Mouse (Mus musculus) kidney, postnatal 10 days (tissue): Measurements from ENCODE around the gene Usp19.

Source experiments
- DNase-seq: peaks from one replicate; pipeline ENCODE4 v3.0.0; 2021; ENCODE audit warnings: mixed read lengths

The Usp19 gene

DNA sequence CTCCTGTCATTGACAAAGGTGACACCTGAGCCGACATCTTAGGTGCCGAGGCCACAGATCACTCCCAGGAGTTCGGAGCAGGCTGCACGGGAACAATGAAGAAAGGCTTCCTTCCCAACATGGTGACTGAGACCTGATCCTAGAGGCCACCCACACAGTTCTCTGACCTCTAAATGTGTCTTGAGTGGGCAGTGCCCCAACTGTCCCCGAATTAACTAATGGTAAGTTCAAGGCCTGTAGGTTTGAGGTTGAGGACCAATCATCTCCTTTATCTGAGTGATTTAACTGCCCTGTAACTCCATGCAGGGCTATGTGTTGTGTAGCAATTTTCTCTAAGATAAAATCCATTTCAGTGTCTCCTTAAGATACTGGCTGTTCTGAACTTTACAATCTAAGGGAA lies 21.0 kb upstream of the Usp19 start:
- no peak for DNase-seq

DNA sequence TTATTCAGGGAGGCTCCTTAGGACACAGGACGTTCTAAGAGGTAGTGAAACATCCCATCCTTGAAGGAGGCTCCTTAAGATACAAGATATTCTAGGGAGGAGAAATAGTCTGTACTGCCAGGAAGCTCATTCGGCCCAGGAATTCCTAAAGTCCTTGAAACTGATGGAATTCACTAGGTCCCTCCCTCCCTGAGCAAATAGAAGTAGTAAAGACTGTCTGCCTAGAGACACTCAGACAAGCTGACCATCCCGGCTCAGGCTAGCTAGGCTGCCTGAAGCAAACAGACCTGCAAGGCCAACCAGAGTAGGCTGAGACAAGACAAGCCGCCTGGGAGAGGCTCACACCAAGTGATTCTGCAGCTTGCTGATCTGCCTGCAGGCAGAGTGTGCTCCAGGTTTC lies 20.6 kb upstream of the Usp19 start:
- no peak for DNase-seq

DNA sequence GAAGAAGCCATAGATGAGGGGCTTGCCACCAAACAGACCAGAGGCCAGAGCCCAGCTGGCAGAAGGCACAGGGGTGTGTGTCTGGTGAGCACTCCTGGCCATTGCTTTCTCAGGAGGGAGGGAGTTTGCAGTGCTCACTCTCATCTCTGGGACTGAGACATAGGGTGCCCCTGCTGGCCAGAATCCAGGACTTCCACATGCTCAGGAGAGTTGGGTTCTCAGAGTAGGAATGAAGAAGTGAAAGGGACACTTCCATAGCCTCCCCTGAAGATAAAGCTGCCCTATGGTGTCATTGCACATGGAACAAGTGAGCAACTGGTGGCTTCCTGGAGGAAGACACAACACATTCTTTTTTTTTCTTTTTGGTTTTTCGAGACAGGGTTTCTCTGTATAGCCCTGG lies 15.9 kb upstream of the Usp19 start:
- no peak for DNase-seq

DNA sequence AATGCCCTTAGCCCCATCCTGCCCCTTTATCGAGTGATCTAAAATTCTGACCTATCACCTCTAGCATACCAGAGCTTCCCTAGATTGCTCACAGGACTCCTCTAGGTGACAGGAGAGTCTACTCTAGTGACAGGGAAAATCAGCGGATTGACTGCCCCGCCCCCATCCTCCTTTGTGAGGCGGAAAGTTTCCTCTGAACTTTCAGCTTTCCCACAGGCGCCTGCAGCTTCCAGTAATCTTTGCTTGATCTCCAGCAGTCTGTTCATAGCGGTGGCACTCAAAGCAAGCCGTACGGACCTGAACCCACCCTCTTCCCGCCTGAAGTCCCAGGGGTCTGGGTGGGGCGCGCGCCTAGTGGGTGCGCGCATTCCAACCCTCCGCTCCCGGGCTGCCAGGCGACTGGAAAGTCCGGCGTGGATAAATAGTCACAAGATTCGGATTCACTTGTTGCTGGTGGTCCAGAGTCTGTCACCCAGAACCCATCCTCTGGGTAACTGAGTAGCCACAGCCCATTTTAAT lies 11.7 kb upstream of the Usp19 start:
- DNase-seq: peak; percentile 92

DNA sequence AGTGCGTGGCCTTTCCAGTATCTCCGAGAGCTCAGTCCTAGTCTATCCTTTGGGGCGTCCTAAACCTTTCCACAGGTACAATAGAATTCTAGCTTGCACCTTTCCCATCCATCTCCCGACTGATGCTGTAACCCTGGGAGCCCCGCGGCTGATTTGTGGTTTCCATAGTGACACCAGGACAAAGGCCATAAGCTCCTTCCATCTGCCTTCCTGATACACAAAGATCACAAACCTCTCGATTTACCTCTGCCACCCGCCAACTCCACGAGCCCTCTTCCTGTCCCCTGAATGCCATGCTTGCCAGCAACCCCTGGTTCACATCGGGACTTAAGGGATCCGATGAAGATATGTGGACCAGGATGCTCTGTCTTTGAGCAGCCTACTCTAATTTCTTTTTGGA lies 11.2 kb upstream of the Usp19 start:
- DNase-seq: no peak

DNA sequence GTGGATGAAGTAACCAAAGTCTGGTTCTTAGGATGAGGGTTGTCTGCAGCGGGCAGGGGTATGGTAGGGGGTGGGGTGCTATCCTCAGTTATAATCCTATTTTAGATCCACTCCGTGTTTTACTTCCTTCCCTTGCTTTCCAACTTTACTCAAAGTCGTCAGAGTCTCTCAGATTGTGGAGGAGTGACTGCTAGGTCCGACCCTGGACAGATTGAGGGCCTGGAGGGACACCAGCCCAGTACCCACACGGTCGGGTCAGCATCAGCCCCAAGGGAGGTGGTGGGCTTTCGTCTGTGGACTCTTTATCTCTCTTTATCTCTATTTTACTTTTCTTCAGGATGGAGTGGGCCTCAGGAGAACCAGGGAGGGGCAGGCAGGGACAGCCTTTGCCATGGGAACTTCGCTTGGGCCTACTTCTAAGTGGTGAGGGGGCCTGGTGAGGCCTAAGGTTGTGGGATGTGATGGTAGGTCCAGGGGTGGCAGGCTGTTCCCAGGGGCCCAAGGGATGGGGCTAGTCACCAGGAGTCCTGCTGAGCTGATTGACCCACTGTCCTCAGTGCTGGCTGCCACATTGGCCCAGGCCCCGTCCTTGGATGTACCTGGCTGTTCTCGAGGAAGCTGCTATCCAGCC lies 10.6 kb upstream of the Usp19 start, which contains the start of gene Lamb2:
Gene Lamb2, plus strand, starts transcription at position 16 of the 631 bp plus-strand sequence.
- peak; percentile 63 for DNase-seq

DNA sequence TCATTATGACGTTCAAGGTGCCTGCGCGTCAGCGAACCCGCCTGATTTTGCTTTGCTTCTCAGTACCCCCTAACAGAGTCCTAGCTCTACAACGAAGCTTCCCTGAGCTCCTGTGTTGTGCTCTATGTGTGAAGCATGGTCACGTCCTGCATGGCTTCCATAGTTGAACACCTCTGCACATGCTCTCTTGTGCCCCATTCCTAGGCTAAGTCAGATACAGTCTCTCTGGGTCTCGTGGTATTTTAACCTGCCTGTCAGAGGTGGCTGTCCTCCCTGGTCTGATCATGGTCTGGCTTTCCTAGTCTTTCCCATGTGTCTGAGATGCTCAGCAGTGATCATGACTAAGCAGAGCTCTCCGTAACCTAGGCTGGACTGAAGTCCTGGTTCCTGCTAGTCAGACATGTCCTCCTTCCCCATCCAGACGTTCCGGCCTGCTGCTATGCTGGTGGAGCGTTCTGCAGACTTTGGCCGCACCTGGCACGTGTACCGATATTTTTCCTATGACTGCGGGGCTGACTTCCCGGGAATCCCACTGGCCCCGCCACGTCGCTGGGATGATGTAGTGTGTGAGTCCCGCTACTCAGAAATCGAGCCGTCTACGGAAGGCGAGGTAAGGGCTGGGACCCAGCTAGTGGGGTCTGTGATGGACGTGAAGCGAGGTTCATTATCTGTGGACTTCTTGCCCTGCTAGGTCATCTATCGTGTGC lies 9.4 kb upstream of the Usp19 start:
- DNase-seq: no peak

DNA sequence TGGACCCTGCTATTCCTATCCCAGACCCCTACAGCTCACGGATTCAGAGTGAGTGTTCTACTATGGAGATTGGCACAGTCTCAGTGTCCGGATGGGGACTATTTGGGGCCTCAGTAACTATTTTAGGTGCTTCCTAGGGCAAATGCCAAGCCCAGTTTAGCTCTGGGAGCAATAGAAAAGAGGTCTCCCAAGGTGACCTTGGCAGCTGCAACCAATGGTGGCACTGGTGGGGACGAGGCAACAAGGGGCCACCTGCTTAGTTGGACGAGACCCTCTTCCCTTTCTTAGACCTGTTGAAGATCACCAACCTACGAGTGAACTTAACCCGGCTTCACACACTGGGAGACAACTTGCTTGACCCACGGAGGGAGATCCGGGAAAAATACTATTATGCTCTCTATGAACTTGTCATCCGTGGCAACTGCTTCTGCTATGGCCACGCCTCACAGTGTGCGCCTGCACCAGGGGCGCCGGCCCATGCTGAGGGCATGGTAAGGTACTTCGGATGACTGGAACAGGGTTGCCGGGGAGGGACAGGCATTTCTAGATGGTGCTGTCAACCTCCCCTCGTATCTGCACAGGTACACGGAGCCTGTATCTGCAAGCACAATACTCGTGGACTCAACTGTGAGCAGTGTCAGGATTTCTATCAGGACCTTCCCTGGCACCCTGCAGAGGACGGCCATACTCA lies 8.7 kb upstream of the Usp19 start:
- no peak for DNase-seq

DNA sequence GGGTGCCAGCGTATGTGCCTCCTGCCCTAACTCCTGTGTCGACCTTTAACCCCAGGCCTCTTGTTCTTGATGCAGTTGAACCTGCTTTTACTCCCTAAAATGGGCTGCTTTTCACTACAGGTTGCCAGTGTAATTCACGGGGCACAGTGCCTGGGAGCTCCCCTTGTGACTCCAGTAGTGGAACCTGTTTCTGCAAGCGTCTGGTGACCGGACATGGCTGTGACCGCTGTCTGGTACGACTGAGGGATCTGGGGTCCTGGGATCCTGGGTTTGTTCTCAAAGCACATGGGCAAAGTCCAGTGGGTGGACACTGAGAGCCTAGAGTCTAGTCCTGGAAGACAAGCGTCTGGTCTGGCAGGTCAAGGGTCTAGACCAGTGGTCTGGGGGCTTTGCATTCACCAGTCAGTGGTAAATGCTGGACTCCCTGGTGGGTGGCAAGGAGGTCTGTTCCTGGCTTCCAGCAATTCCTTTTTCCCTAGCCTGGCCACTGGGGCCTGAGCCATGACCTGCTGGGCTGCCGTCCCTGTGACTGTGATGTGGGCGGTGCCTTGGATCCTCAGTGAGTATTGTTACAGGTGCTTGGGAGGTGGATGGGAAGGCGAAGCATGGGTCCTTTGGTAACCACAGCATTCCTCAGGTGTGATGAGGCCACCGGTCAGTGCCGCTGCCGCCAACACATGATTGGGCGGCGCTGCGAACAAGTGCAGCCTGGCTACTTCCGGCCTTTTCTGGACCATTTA lies 7.2 kb upstream of the Usp19 start:
- no peak for DNase-seq

DNA sequence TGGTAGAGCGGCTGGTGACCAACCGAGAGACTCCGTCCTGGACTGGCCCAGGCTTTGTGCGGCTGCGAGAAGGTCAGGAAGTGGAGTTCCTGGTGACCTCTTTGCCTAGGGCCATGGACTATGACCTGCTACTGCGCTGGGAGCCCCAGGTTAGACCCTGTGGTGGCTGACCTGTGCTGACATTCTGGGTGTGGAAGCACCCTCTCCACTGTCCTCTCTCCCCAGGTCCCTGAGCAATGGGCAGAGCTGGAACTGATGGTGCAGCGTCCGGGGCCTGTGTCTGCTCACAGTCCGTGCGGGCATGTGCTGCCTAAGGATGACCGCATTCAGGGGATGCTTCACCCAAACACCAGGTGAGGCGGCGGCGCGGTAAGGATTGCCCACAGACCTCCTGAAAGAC lies 6.4 kb upstream of the Usp19 start:
- DNase-seq: no peak

DNA sequence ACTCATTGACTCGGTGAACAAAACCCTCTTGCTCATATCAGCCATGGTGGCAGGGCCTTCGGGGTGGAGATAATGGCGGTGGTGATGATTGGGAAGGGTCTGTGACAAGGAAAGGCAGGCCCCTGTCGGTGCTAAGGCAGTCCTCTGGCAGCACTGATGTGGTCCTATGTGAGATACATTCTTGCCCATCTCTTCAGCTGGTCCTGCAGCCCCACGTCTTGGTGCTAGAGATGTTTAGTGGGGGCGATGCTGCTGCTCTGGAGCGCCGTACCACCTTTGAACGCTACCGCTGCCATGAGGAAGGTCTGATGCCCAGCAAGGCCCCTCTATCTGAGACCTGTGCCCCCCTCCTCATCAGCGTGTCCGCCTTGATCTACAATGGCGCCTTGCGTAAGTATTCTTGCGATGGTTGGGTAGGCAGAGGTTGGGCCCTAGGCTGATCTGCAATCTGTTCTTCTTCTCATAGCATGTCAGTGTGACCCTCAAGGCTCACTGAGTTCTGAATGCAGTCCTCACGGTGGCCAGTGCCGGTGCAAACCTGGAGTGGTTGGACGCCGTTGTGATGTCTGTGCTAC lies 5.0 kb upstream of the Usp19 start:
- no peak for DNase-seq

DNA sequence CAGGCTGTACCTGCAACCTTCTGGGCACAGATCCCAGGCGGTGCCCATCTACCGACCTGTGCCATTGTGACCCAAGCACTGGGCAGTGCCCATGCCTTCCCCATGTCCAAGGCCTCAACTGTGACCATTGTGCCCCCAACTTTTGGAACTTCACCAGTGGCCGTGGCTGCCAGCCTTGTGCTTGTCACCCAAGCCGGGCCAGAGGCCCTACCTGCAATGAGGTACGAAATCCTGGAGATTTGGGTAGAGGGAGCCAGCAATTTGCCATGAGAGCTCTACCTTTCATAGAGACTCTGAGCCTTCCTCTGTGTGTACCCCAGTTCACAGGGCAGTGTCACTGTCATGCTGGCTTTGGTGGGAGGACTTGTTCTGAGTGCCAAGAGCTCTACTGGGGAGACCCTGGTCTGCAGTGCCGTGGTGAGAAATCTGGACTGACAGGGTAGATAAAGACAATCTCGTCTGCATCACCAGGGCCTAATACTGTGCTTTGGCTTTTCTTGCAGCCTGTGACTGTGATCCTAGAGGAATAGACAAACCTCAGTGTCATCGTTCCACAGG lies 3.4 kb upstream of the Usp19 start:
- DNase-seq: no peak

DNA sequence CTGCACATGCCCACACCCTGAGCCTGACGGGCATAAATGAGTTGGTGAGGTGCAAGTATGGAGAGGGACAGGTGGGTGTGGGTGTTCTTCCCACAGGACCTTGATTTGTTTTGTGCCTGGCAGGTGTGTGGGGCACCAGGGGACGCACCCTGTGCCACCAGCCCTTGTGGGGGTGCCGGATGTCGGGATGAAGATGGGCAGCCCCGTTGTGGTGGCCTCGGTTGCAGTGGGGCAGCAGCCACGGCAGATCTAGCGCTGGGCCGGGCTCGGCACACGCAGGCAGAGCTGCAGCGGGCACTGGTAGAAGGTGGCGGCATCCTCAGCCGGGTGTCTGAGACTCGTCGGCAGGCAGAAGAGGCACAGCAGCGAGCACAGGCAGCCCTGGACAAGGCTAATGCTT lies 2.0 kb upstream of the Usp19 start:
- DNase-seq: no peak

DNA sequence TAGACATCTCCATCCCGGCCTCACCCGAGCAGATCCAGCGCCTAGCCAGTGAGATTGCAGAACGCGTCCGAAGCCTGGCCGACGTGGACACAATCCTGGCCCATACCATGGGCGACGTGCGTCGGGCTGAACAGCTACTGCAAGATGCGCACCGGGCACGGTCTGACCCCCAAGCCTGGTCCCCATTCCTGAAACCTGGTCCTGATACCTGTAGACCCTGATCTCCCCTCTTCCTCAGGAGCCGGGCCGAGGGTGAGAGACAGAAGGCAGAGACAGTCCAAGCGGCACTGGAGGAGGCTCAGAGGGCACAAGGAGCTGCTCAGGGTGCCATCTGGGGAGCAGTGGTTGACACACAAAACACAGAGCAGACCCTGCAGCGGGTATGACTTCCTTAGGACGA lies 1.2 kb upstream of the Usp19 start:
- DNase-seq: no peak

DNA sequence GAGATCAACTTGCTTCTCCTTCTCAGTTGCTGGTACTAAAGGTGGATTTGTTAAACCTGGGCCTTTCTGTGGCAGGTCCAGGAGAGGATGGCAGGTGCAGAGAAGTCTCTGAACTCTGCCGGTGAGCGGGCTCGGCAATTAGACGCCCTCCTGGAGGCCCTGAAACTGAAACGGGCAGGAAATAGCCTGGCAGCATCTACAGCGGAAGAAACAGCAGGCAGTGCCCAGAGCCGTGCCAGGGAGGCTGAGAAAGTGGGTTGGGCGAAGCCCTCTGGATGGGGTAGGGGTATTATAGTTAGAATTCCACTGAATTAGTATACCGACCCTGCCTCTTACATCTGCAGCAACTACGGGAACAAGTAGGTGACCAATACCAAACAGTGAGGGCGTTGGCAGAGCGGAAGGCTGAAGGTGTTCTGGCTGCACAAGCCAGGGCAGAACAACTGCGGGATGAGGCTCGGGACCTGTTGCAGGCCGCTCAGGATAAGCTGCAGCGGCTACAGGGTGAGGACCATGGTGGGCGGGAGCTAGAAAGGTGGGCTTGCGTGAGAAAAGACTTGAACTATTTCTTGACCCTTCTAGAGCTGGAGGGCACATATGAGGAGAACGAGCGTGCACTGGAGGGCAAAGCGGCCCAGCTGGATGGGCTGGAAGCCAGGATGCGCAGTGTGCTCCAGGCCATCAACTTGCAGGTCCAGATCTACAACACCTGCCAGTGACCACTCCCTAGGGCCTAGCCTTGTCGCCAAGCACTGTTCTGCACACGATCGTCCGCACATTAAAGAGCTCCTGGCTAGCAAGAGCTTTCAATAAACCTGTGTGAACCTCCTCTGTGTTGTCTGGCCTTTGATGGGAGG lies 472 bp upstream of the Usp19 start:
- no peak for DNase-seq

DNA sequence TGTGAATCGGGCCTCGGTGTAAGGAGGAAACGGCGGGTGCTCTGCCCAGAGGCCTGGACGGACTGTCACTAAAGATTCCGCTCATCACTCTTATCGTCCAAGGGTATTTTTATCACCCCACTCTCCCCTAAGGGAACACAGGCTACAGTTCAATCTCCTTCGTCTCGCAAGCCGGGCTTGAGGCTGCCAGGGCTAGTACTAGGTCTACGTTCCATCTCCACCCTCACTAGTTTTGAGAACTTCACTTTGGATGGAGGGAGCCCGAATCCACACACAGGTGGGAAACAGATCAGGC lies 831 bp downstream of the Usp19 start:
- no peak for DNase-seq

DNA sequence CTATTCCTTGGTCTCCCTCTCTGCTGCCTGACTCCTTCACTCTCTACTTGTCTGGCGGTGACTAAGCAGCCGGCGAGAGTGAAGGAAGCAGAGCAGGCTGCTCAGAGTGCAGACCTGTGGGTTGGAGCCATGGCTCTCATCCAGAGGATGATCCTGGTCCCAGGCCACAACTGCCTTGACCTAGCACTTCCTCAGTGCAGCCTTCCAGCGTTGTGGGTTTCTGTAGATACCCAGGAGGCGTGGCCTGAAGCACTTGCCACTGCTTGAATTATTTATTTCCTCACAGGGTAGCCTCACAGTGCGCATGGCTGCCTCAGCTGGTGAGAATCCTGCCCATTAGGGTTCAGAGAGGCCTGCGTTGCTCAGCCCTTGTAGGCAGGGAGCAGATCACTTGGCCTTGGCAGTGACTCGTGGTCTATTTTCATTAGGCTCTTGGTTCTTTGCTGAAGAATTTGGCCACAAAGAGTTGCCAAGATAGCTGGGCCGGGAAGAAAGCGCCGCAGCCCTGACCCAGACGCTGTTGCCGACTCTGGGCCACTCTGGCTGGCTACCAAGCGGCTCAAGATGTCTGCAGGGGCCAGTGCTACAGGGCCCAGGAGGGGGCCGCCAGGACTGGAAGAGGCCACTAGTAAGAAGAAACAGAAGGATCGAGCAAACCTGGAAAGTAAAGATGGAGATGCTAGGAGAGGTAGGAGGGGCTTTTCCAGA lies 1.8 kb downstream of the Usp19 start:
- DNase-seq: peak; percentile 51

DNA sequence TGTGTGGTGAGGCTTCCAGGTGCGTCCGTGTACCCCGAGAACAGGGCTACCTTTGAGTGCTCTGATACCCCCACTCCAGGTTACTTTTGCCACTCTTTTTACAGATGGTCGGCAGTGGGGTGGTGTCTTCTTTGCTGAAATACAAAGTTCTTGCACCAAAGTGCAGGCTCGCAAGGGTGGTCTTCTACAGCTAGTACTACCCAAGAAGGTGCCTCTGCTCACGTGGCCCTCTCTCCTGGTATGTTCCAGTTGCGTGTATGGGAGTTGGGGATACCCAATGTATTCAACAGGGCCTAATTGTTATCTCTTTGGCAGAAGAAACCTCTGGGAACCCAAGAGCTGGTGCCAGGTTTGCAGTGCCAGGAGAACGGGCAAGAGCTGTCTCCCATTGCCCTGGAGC lies 2.8 kb downstream of the Usp19 start:
- DNase-seq: no peak

DNA sequence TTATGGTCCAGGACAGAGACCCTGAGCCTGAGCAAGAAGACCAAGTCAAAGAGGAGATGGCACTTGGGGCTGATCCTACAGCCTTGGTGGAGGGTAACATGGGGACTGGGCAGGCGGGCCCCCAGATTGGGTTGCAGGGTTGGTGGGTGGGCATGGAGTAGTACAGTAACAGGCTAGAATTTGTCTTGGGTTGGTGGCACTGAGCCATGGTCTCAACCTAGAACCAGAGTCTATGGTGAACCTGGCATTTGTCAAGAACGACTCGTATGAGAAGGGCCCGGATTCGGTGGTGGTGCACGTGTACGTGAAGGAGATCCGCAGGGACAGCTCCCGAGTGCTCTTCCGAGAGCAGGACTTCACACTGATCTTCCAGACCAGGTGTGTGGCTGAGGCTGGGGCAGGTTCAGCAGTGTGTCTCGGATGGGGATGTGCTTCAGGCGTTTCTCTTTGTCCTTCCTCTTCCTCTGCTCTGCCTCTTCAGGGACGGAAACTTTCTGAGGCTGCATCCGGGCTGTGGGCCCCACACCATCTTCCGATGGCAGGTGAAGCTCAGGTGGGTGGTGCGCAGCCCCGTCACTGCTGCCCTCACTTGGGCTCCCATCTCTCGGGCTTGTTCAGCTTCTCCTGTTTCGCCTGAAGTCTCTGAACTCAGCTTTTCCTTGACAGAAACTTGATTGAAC lies 3.9 kb downstream of the Usp19 start:
- no peak for DNase-seq

DNA sequence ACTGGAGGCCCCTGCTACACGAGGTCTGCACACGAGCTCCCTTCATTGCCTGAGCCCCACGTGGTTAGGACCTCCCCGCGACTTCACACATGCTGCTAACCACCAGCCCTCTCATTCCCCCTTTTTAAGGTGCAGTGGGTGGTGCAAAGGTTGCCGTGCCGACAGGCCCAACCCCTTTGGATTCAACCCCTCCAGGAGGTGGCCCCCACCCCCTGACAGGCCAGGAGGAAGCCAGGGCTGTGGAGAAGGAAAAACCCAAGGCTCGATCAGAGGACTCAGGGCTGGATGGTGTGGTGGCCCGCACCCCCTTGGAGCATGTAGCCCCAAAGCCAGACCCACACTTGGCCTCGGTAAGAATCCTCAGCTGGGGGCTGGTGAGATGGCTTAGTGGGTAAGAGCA lies 4.5 kb downstream of the Usp19 start:
- no peak for DNase-seq

DNA sequence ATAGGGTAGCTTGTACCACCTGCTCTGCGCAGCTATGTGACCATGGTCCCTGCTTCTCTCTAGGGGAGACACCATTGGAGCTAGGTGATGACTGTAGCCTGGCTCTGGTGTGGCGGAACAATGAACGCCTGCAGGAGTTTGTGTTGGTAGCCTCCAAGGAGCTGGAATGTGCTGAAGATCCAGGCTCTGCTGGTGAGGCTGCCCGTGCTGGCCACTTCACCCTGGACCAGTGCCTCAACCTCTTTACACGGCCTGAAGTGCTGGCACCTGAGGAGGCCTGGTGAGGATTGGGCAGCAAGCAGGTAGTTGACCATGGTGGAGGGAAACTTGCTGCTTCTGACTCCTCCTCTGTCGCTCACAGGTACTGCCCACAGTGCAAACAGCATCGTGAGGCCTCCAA lies 8.8 kb downstream of the Usp19 start:
- no peak for DNase-seq
